Mouse (Mus musculus): ENCODE results near the gene Sbpl.
"Not testable (repeated sequence)": the region's sequence is repeated elsewhere in the genome, so short reads cannot be mapped to it uniquely, and the experiment has no call there.

Sbpl gene

DNA sequence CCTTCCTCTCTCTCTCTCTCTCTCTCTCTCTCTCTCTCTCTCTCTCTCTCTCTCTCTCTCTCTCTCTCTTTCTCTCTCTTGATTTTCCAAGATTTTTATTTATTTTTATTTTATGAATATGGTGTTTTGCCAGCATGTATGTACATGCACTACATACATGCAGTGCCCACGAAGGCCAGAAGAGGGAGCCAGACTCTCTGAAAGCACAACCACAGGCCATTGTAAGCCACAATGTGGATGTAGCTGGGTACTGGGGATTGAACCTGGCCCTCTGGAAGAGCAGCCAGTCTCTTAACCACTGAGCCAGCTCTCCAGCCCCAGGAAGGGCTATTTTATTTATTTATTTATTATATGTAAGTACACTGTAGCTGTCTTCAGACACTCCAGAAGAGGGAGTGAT, 14.2 kb upstream of the Sbpl start:
- Histone ChIP-seq H3K4me1 (replicated peaks; ENCODE audit: low read depth, low read length) (peaks cover 14% of the 10 kb centered on the region), H3K27me3 (ENCODE audit: insufficient read depth, low read length) (0 out of 2 replicates have a peak, but pooled peaks cover 4% of the 10 kb centered on the region)
- TF ChIP-seq POU5F1 (IDR thresholded peaks at IDR 0.05; ENCODE audit: borderline replicate concordance, low read length): no peak
- peak; percentile 66 for TF ChIP-seq CTCF (conservative IDR thresholded peaks at IDR 0.05; ENCODE audit: low read length)
- TF ChIP-seq NANOG (IDR thresholded peaks at IDR 0.05; ENCODE audit: borderline replicate concordance, low read length): no peak

DNA sequence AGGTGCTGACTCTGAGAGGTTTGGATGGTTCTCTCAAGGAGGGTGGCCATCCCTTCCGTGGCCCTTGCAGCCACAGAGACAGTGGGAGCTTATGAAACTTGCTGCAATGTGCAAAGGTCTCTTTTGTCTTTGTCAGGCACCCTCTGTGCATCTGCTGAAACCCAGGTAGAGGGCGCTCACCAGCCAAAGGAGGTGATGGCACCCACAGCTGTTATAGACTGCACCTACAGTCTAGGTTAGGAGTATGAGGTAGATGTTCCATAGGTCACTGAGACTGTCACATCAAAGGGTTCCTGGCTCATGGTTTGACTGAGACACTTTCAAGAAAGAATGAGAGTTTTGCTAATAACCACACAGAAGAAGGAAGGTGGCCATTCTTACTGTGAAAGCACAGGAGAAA, 13.7 kb upstream of the Sbpl start:
- Histone ChIP-seq H3K4me1 (replicated peaks; ENCODE audit: low read depth, low read length) (peaks cover 14% of the 10 kb centered on the region), H3K4me3 (replicated peaks; ENCODE audit: low read length) (no peak overlapping the region), H3K27me3 (ENCODE audit: insufficient read depth, low read length) (0 out of 2 replicates have a peak, but pooled peaks cover 4% of the 10 kb centered on the region), H3K9me3 (ENCODE audit: low read length) (no peaks in the 10 kb centered on the region), H3K36me3 (ENCODE audit: insufficient read depth, low read length) (no peaks in the 10 kb centered on the region)
- peak; percentile 44 for TF ChIP-seq CTCF (conservative IDR thresholded peaks at IDR 0.05; ENCODE audit: low read length)
- no peak for TF ChIP-seq NANOG (IDR thresholded peaks at IDR 0.05; ENCODE audit: borderline replicate concordance, low read length)

More for the DNA sequence above, 14.2 kb upstream of the Sbpl start:
- Histone ChIP-seq H3K4me3 (replicated peaks; ENCODE audit: low read length) (no peak overlapping the region), H3K36me3 (ENCODE audit: insufficient read depth, low read length) (no peaks in the 10 kb centered on the region), H3K9me3 (ENCODE audit: low read length) (no peaks in the 10 kb centered on the region)

- no peak overlapping the region for H3K4me3 ChIP-seq (replicated peaks; ENCODE audit: low read length)
- no peaks in the 10 kb centered on the region for H3K9me3 ChIP-seq (ENCODE audit: low read length)
- TF ChIP-seq NANOG (IDR thresholded peaks at IDR 0.05; ENCODE audit: borderline replicate concordance, low read length): no peak
- TF ChIP-seq CTCF (conservative IDR thresholded peaks at IDR 0.05; ENCODE audit: low read length): no peak
- no peak for TF ChIP-seq POU5F1 (IDR thresholded peaks at IDR 0.05; ENCODE audit: borderline replicate concordance, low read length)
- no peaks in the 10 kb centered on the region for H3K36me3 ChIP-seq (ENCODE audit: insufficient read depth, low read length)
- peaks cover 17% of the 10 kb centered on the region for H3K4me1 ChIP-seq (replicated peaks; ENCODE audit: low read depth, low read length)
- 0 out of 2 replicates have a peak, but pooled peaks cover 4% of the 10 kb centered on the region for H3K27me3 ChIP-seq (ENCODE audit: insufficient read depth, low read length)
Observed at GRCm38 (mm10) chr17:23966658-23967401, 11.8 kb upstream of the Sbpl start.

GRCm38 (mm10) chr17:23965805-23966425, 10.8 kb upstream of the Sbpl start:
- 0 out of 2 replicates have a peak, but pooled peaks cover 4% of the 10 kb centered on the region for H3K27me3 ChIP-seq (ENCODE audit: insufficient read depth, low read length)
- H3K36me3 ChIP-seq (ENCODE audit: insufficient read depth, low read length): no peaks in the 10 kb centered on the region
- H3K4me3 ChIP-seq (replicated peaks; ENCODE audit: low read length): no peak overlapping the region
- no peak for TF ChIP-seq CTCF (conservative IDR thresholded peaks at IDR 0.05; ENCODE audit: low read length)
- TF ChIP-seq NANOG (IDR thresholded peaks at IDR 0.05; ENCODE audit: borderline replicate concordance, low read length): no peak
- TF ChIP-seq POU5F1 (IDR thresholded peaks at IDR 0.05; ENCODE audit: borderline replicate concordance, low read length): no peak
- H3K4me1 ChIP-seq (replicated peaks; ENCODE audit: low read depth, low read length): peaks cover 10% of the 10 kb centered on the region
- H3K9me3 ChIP-seq (ENCODE audit: low read length): no peaks in the 10 kb centered on the region

GRCm38 (mm10) chr17:23961573-23962122, 6.6 kb upstream of the Sbpl start:
- Histone ChIP-seq H3K27me3 (ENCODE audit: insufficient read depth, low read length) (no peaks in the 10 kb centered on the region), H3K36me3 (ENCODE audit: insufficient read depth, low read length) (no peaks in the 10 kb centered on the region), H3K4me3 (replicated peaks; ENCODE audit: low read length) (no peak overlapping the region), H3K4me1 (replicated peaks; ENCODE audit: low read depth, low read length) (peaks cover 22% of the 10 kb centered on the region), H3K9me3 (ENCODE audit: low read length) (no peaks in the 10 kb centered on the region)
- no peak for TF ChIP-seq POU5F1 (IDR thresholded peaks at IDR 0.05; ENCODE audit: borderline replicate concordance, low read length)
- TF ChIP-seq NANOG (IDR thresholded peaks at IDR 0.05; ENCODE audit: borderline replicate concordance, low read length): no peak
- TF ChIP-seq CTCF (conservative IDR thresholded peaks at IDR 0.05; ENCODE audit: low read length): no peak

GRCm38 (mm10) chr17:23960084-23960738, 5.1 kb upstream of the Sbpl start:
- Histone ChIP-seq H3K9me3 (ENCODE audit: low read length) (no peaks in the 10 kb centered on the region), H3K27me3 (ENCODE audit: insufficient read depth, low read length) (no peaks in the 10 kb centered on the region), H3K4me1 (replicated peaks; ENCODE audit: low read depth, low read length) (peaks cover 15% of the 10 kb centered on the region), H3K4me3 (replicated peaks; ENCODE audit: low read length) (no peak overlapping the region), H3K36me3 (ENCODE audit: insufficient read depth, low read length) (no peaks in the 10 kb centered on the region)
- TF ChIP-seq POU5F1 (IDR thresholded peaks at IDR 0.05; ENCODE audit: borderline replicate concordance, low read length): no peak
- TF ChIP-seq CTCF (conservative IDR thresholded peaks at IDR 0.05; ENCODE audit: low read length): peak; percentile 94

GRCm38 (mm10) chr17:23950828-23951227, 4.2 kb downstream of the Sbpl start:
- not testable (repeated sequence) for H3K9me3 ChIP-seq (ENCODE audit: low read length); H3K27me3 ChIP-seq (ENCODE audit: insufficient read depth, low read length); H3K4me3 ChIP-seq (replicated peaks; ENCODE audit: low read length); H3K36me3 ChIP-seq (ENCODE audit: insufficient read depth, low read length); H3K4me1 ChIP-seq (replicated peaks; ENCODE audit: low read depth, low read length)

GRCm38 (mm10) chr17:23949068-23949467, 6.0 kb downstream of the Sbpl start:
- TF ChIP-seq POU5F1 (IDR thresholded peaks at IDR 0.05; ENCODE audit: borderline replicate concordance, low read length) (no peak), CTCF (conservative IDR thresholded peaks at IDR 0.05; ENCODE audit: low read length) (no peak), NANOG (IDR thresholded peaks at IDR 0.05; ENCODE audit: borderline replicate concordance, low read length) (no peak)
- Histone ChIP-seq H3K27me3 (ENCODE audit: insufficient read depth, low read length) (no peaks in the 10 kb centered on the region), H3K36me3 (ENCODE audit: insufficient read depth, low read length) (no peaks in the 10 kb centered on the region), H3K4me1 (replicated peaks; ENCODE audit: low read depth, low read length) (no peaks in the 10 kb centered on the region), H3K4me3 (replicated peaks; ENCODE audit: low read length) (no peak overlapping the region), H3K9me3 (ENCODE audit: low read length) (no peaks in the 10 kb centered on the region)

- H3K36me3 ChIP-seq (ENCODE audit: insufficient read depth, low read length); H3K27me3 ChIP-seq (ENCODE audit: insufficient read depth, low read length); H3K4me1 ChIP-seq (replicated peaks; ENCODE audit: low read depth, low read length); H3K4me3 ChIP-seq (replicated peaks; ENCODE audit: low read length); H3K9me3 ChIP-seq (ENCODE audit: low read length): not testable (repeated sequence)
Observed at GRCm38 (mm10) chr17:23947486-23947885, 7.6 kb downstream of the Sbpl start.

All from E14TG2a.4 (cell line).